8 mouse cellular contexts compared by ENCODE assay signal in the genomic region with DNA sequence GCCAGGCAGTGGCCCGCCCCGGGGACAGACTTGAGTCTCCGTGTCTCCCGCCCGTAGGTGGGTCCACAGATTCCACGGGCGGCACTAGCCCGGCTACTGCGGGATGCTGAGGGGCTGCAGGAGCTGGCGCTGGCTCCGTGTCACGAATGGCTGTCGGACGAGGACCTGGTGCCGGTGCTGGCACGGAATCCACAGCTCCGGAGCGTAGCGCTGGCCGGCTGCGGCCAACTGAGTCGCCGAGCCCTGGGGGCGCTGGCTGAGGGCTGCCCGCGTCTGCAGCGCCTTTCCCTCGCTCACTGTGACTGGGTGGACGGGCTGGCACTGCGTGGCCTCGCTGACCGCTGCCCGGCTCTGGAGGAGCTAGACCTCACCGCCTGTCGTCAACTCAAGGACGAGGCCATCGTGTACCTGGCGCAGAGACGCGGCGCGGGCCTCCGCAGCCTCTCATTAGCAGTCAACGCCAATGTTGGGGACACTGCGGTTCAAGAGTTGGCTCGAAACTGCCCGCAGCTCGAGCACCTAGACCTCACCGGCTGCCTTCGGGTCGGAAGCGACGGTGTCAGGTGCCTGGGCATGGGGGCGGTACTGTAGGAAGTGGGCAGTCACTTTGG. TPM values are rescaled to one million over a fixed set of nuclear protein-coding genes. Genes with fewer than 3 reads are reported as not detected.
DNase-seq lines count a peak whose midpoint lies in the region; TF ChIP-seq lines count a peak whose summit lies in the region.

No protein-coding gene starts in this region.

- H3K4me1 ChIP-seq in embryonic facial prominence, embryonic 10.5 days = peaks cover 54% of the 10 kb centered on the region
- H3K4me1 ChIP-seq in midbrain, embryonic 10.5 days = peaks cover 79% of the 10 kb centered on the region

- no peaks in the 10 kb centered on the region for H3K9me3 ChIP-seq in embryonic facial prominence, embryonic 10.5 days
- H3K9me3 ChIP-seq in midbrain, embryonic 10.5 days (replicated peaks) = no peaks in the 10 kb centered on the region

- peak overlapping the region; percentile 95 for H3K27ac ChIP-seq in gastrocnemius, adult 2 months
- peak overlapping the region; percentile 89 for H3K27ac ChIP-seq in embryonic facial prominence, embryonic 10.5 days (replicated peaks)
- peak overlapping the region; percentile 88 for H3K27ac ChIP-seq in midbrain, embryonic 10.5 days (replicated peaks)

- DNase-seq in gastrocnemius, adult 2 months = no peak
- no peak for DNase-seq in gastrocnemius, adult 18-20 months (ENCODE audit: low spot score)
- peak; percentile 36 for DNase-seq in 3T3-L1 (ENCODE audit: low read depth, low spot score)
- DNase-seq in embryonic facial prominence, embryonic 10.5 days (ENCODE audit: low spot score) = no peak
- DNase-seq in induced T-regulatory cell, adult 2 months (ENCODE audit: low read depth) = peak; percentile 67
- DNase-seq in midbrain, embryonic 10.5 days (ENCODE audit: low spot score) = peak; percentile 52
- no peak for DNase-seq in spleen, postnatal 4 days (ENCODE audit: low spot score in 2 of 2)
- DNase-seq in spleen, postnatal 14 days (ENCODE audit: low spot score in 2 of 2) = no peak

- H3K36me3 ChIP-seq in embryonic facial prominence, embryonic 10.5 days (replicated peaks) = peaks cover 30% of the 10 kb centered on the region
- H3K36me3 ChIP-seq in midbrain, embryonic 10.5 days = peaks cover 28% of the 10 kb centered on the region

- WGBS in embryonic facial prominence, embryonic 10.5 days = 2% methylated on average over 54 of the region's 54 CpGs
- WGBS in midbrain, embryonic 10.5 days = 2% methylated on average over 54 of the region's 54 CpGs

- no peak for TF ChIP-seq CTCF in gastrocnemius, adult 2 months (IDR thresholded peaks at IDR 0.05)

- peak overlapping the region; percentile 75 for H3K4me3 ChIP-seq in gastrocnemius, adult 2 months
- peak overlapping the region; percentile 76 for H3K4me3 ChIP-seq in embryonic facial prominence, embryonic 10.5 days
- peak overlapping the region; percentile 89 for H3K4me3 ChIP-seq in midbrain, embryonic 10.5 days

- intact Hi-C loops in gastrocnemius, adult 2 months (cut with DNase I) = no loop called here

- H3K27me3 ChIP-seq in embryonic facial prominence, embryonic 10.5 days (replicated peaks; ENCODE audit: low read depth, poor library complexity, severe bottlenecking) = peaks cover 64% of the 10 kb centered on the region
- H3K27me3 ChIP-seq in midbrain, embryonic 10.5 days (ENCODE audit: low read depth, poor library complexity, severe bottlenecking) = peaks cover 56% of the 10 kb centered on the region

RNA-seq across cellular contexts. Expression of gene Fbxl15, which starts 1.2 kb away (rescaled TPM):
- total RNA-seq in gastrocnemius, adult 2 months (2021) = 1 to 10 TPM; 2.9 to 3.8 TPM
- total RNA-seq in gastrocnemius, adult 18-20 months (2021) = 1 to 10 TPM; 3.5 to 3.9 TPM
- 17.1 and 17.2 TPM in 2 replicates for polyA plus RNA-seq in embryonic facial prominence, embryonic 10.5 days (2016; fragmentation: Nextera tagmentation; extraction: Ambion mirVana)
- polyA plus RNA-seq in midbrain, embryonic 10.5 days (2016; fragmentation: Nextera tagmentation; extraction: Ambion mirVana) = 24.6 and 25.0 TPM in 2 replicates

RNA-seq across cellular contexts. Expression of gene Psd, which starts 2.2 kb away (rescaled TPM):
- total RNA-seq in gastrocnemius, adult 2 months (2021) = under 1 TPM; 0.14 to 0.36 TPM
- total RNA-seq in gastrocnemius, adult 18-20 months (2021) = under 1 TPM; 0.09 to 0.11 TPM
- 2.5 and 3.5 TPM in 2 replicates for polyA plus RNA-seq in embryonic facial prominence, embryonic 10.5 days (2016; fragmentation: Nextera tagmentation; extraction: Ambion mirVana)
- polyA plus RNA-seq in midbrain, embryonic 10.5 days (2016; fragmentation: Nextera tagmentation; extraction: Ambion mirVana) = 4.7 and 8.9 TPM in 2 replicates

RNA-seq across cellular contexts. Expression of gene Cuedc2, which starts 9.4 kb away (rescaled TPM):
- total RNA-seq in gastrocnemius, adult 2 months (2021) = 10 to 100 TPM; 58.2 to 67.6 TPM
- 10 to 100 TPM; 59.8 to 65.7 TPM for total RNA-seq in gastrocnemius, adult 18-20 months (2021)
- polyA plus RNA-seq in embryonic facial prominence, embryonic 10.5 days (2016; fragmentation: Nextera tagmentation; extraction: Ambion mirVana) = 204 and 208 TPM in 2 replicates
- polyA plus RNA-seq in midbrain, embryonic 10.5 days (2016; fragmentation: Nextera tagmentation; extraction: Ambion mirVana) = 239 and 249 TPM in 2 replicates

RNA-seq across cellular contexts. Expression of gene Mfsd13a, which starts 11.8 kb away (rescaled TPM):
- total RNA-seq in gastrocnemius, adult 2 months (2021) = 1 to 10 TPM in 1 of 2 experiments, under 1 TPM in 1; 0.82 to 1.2 TPM
- 1 to 10 TPM; 1.6 to 1.9 TPM for total RNA-seq in gastrocnemius, adult 18-20 months (2021)
- polyA plus RNA-seq in embryonic facial prominence, embryonic 10.5 days (2016; fragmentation: Nextera tagmentation; extraction: Ambion mirVana) = 8.0 and 8.4 TPM in 2 replicates
- 9.1 and 10.1 TPM in 2 replicates for polyA plus RNA-seq in midbrain, embryonic 10.5 days (2016; fragmentation: Nextera tagmentation; extraction: Ambion mirVana)

RNA-seq across cellular contexts. Expression of gene 2310034G01Rik, which starts 21.0 kb away (rescaled TPM):
- under 1 TPM; 0.17 to 0.18 TPM for total RNA-seq in gastrocnemius, adult 2 months (2021)
- total RNA-seq in gastrocnemius, adult 18-20 months (2021) = under 1 TPM; 0.27 to 0.43 TPM
- polyA plus RNA-seq in embryonic facial prominence, embryonic 10.5 days (2016; fragmentation: Nextera tagmentation; extraction: Ambion mirVana) = 1.0 and 1.1 TPM in 2 replicates
- 0.96 and 1.4 TPM in 2 replicates for polyA plus RNA-seq in midbrain, embryonic 10.5 days (2016; fragmentation: Nextera tagmentation; extraction: Ambion mirVana)

Comparison
In these comparisons a context has a peak if more than half of its experiments do, and no peak if none do; other contexts are left out.
1. DNase-seq: peak in 3T3-L1 (single experiment), induced T-regulatory cell, adult 2 months (single experiment) and midbrain, embryonic 10.5 days (single experiment); none in gastrocnemius, adult 2 months (single experiment), gastrocnemius, adult 18-20 months (single experiment), embryonic facial prominence, embryonic 10.5 days (single experiment), spleen, postnatal 4 days (0 of 2) and spleen, postnatal 14 days (0 of 2).
2. Peak in every context shown above with its lines, with median percentiles within 50 percentile points of each other: H3K27ac ChIP-seq and H3K4me3 ChIP-seq.